Mouse (Mus musculus) right cerebral cortex, postnatal 25 days (tissue): ENCODE results near the gene Ptprz1.
A peak's percentile ranks its signal among the peaks of the same experiment; 100 is the strongest.

Experiments used
- DNase-seq: peaks from one replicate; pipeline ENCODE4 v3.0.0; 2022

Gene Ptprz1

DNA sequence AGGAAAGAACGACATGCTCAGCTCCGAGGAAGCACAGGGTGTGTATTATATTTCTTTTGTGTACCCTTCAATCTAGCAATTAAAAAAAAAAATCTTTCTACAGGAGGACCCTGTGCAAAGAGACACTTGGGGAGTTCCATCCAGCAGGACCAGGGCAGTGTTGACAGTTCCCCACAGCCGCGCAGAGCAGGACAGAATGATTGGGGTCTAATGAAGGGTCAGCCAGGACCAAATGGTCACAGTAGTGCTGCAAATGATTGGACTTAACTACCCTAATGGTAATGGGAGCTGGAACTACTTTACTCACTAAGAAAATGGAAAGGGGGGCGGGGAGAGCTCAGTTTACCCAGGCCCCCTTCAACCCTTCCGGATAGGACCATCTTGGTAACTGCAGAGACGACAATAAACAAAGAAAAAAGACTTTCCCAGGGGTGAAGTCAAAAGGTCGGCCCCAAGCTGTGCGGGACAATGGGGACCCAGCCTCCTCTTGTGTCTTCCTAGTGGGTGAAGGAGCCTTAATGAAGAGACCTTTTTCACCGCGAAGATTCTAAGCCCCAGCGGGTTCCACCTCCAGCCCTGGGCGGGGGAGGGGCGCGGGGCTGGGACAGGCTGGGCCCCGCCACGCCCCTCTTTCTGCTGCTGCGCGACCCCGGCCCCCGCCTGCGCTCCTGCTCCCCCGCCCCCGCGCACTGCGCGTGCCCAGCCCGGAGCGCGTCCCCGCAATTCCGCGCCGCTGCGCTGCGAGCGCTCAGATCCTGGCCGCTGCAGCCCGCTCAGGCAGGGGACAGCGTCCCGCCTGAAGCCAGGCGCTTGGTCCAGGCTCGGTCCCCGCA, at the start of gene Ptprz1:
Gene Ptprz1 (plus strand): TSS at position 722 of the 833 bp plus-strand sequence.
- DNase-seq: peak; percentile 70

DNA sequence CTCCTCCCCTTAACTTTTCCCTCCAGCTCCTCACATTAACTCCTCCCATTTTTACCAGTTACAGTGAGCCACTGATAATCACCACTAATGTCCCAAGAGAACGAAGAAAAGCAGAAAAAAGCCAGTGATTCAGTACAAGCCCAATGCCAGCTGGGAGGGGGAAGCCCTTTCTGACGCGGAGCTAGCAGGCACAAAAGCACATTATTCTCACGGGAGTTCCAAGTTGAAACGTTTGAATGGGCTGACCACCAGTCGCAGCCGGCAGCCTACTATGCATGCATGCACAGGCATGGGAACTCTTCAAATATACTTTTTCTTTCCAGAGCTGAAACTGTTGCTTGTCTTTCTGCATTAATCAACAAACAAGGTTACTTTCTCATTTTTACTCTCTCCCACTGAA, 41.7 kb upstream of the Ptprz1 start:
- peak; percentile 17 for DNase-seq

- no peak for DNase-seq
Measured at GRCm38 (mm10) chr6:22834100-22834970, 41.0 kb upstream of the Ptprz1 start.

- DNase-seq: peak; percentile 28
Measured at GRCm38 (mm10) chr6:22875614-22876541, 576 bp downstream of the Ptprz1 start.

DNA sequence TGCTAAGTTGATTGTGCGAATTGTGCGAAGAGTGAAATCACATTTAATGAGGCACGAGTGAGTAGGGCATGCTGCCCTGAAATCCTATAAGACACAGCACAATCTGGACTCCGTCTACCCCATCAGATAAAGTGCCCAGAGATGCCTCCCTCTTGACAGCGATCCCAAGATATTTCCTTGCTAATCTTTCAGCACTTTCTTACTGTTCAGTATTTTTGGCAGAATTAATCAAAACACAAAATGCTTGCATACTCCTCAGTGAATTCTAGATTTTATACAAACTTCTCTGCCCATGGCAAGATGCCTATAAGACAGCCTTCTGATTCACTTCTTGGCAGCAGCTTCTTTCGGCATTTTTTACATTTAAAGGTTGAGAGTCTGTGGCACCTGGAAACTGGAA, 12.7 kb downstream of the Ptprz1 start:
- no peak for DNase-seq

GRCm38 (mm10) chr6:22889333-22889732, 14.0 kb downstream of the Ptprz1 start:
- no peak for DNase-seq

DNA sequence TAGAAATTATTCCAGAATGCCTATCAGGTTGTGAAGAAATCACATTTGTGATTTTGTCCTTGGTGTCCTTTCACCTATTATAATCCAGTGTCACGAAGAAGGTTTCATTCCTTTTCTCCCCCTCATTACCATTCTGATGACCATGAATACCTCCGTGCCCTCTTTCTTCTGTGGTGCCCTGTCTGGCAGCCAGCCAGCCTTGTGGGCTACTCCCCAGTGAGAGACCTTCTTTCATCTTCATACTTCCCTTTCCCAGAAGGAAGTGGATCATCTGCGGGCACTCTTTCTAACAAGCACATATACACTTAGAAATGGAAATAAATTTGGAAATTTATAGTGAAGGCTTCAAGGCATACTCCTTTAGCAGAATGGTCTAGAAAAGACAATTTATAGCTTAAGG, 26.7 kb downstream of the Ptprz1 start:
- DNase-seq: no peak

GRCm38 (mm10) chr6:22908510-22909256, 33.4 kb downstream of the Ptprz1 start:
- DNase-seq: no peak

DNA sequence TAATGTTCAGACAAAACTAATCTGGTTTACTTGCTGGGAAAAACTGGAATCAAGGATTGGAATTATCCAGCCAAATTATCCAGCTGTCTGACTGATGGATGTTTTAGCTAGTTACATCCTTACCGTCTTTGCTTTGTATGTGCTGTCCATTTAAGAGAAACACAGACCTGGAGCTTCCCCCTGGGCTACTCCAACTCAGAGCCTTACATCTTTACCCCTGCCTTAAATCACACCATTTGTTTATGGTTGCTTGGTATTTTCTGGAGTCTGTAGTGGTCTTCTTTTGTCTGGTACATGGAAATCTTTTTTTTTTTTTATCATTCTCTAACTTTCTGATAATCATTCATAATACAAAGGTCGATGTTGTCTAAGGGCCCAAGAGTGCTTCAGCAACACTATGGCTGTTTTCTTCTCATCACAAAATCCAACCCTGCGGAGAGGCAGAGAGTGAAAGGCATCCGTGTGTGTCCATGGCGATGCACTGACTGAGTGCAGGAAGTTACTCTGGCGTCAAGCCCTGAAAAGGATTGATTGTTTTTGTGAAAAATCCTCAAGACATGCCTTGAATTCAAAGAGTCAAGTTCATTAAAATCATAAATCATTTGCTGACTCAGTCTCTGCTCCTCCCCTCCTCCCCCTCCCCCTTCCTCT, 34.1 kb downstream of the Ptprz1 start:
- DNase-seq: no peak

GRCm38 (mm10) chr6:22909908-22910260, 34.6 kb downstream of the Ptprz1 start:
- DNase-seq: no peak

DNA sequence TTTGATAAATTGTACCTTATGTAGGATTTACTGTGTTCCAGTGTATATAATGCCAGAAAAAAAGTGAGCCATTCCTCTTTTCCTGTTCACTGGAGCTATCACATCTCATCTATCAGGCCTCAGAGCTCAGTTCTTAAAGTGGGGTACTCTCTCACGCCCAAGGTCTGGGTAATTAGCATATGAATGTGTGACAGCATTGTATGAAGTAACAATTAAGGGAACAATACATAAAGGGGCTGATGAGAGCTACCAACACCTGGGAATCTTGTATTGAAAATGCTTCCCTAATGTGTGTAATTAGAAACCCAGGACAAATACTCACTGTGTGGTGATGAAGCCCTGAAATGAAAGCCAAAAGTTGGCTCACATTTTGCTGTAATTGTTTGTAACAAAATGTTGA, 47.6 kb downstream of the Ptprz1 start:
- no peak for DNase-seq

GRCm38 (mm10) chr6:22932768-22933265, 57.5 kb downstream of the Ptprz1 start:
- DNase-seq: no peak

DNA sequence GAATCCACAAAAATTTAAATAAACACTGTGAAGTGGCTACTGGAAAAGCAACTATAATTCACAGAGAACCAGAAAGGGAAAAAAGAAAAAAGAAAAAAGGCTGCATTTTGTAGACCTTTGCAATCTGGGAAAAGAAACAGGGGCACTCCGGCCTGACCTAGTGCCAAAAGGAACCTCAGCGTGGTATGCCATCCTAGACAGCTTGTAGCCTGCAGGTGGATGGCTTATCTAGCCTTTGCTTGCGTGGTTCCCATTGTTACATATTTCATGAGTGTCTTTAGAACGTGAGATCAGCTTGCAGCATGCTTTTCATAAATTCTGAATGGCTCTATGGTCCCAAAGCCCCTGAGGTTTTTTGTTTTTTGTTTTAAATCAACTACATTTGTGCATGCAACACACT, 61.8 kb downstream of the Ptprz1 start:
- no peak for DNase-seq

GRCm38 (mm10) chr6:22937526-22937925, 62.2 kb downstream of the Ptprz1 start:
- no peak for DNase-seq

DNA sequence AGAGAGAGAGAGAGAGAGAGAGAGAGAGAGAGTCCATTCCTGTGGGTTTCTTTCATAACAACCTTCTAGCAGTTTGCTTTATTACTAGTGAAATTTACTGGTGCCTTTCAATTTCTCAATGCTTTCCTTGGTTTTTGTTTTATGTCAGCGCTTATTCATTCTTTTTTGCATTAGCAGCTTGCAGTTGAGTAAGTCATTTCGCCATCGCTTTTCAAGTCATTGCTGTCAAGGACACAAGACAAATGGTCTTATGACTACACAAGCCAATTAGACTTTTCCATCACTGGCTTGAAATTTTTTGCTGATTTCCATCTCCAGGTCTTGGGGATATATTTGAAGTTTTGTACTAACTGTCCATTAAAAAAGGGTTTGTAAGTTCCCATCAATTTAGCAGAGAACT, 68.9 kb downstream of the Ptprz1 start:
- no peak for DNase-seq

GRCm38 (mm10) chr6:22963374-22963773, 88.1 kb downstream of the Ptprz1 start:
- DNase-seq: no peak

DNA sequence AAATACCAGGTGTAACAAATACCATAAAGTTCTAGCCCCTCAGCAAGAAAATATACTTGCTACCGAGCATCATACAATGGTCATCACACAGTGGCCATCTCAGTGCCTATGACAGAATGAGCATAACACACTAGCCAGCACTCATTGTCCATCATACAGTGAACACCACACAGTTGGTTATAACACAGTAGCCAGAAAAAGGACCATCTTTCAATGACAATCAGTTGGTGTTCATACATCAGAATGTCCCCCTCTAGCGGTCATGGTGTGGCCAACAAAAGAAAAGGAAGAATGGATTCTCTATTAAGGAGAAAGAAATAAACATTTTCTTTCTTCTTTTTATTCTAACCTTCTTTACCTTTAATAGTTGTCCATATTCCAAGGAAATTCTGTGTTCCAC, 92.8 kb downstream of the Ptprz1 start:
- no peak for DNase-seq

GRCm38 (mm10) chr6:22983769-22984519, 108.6 kb downstream of the Ptprz1 start:
- no peak for DNase-seq

DNA sequence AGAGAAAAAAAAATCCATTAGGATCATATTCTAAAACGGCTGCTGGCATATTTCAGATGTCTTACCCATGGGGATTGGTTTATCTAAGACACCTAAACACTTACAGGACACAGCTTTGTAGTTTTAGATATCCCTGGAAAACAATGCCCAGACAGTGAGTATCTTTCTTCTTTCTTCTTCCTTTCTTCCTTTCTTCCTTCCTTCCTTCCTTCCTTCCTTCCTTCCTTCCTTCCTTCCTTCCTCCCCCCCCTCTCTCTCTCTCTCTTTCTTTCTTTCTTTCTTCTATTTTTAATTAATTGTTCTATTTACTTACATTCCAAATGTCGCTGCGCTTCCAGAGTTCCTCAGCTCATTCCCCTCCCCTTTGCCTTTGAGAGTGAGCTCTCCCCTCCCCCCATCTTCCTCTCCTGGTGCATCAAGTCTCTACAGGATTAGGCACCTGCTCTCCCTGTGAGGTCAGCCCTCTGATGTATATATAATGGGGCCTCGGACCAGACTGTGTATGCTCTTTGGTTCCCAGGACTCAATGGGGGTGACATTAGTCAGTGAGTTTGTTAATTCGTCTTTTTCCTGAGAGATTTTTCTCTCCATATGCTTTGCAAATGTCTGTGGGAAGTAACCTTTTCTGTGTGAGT, 109.3 kb downstream of the Ptprz1 start:
- DNase-seq: no peak

- DNase-seq: no peak
Measured at GRCm38 (mm10) chr6:23003152-23003551, 127.8 kb downstream of the Ptprz1 start.
